Mouse (Mus musculus): ENCODE results near the gene Clasp2.

The Clasp2 gene

DNA sequence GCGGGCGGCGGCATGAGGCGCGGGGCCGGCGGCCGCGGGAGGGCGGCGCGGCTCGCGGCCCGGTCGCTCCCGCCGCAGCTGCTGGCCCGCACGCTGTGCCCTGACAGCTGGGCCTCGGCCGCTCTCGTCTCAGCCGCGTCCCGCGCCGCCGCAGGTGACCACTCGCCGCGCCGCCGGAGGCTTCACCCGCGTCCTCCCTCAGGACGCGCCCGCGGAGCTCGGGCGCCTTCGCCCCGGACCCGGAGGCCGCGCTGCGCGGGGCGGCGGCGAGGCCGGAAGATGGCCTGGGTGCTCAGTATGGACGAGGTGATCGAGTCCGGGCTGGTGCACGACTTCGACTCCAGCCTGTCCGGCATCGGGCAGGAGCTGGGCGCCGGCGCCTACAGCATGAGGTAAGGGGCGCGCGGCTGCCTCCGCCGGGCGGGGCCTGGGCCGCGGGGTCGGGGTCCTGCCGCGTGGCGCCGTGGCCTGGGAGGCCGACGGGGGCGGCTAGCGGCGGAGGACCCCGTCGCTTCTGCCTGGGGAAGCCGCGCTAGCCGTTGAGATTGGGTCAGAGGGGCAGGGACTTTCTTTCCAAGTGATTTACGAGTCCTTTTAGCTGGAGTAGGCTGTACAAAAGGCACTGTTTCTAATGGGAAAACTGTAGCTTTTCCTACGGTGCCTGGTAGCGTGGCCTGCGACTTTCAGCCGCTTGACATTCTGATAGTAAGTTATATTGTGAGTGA lies 190.3 kb downstream of the Clasp2 start:
- peak; percentile 68 for DNase-seq (ENCODE audit: low spot score)

- DNase-seq (ENCODE audit: low spot score), result no peak
These were observed 190.8 kb downstream of the Clasp2 start for GRCm38 (mm10) chr9:113932100-113932470.

DNA sequence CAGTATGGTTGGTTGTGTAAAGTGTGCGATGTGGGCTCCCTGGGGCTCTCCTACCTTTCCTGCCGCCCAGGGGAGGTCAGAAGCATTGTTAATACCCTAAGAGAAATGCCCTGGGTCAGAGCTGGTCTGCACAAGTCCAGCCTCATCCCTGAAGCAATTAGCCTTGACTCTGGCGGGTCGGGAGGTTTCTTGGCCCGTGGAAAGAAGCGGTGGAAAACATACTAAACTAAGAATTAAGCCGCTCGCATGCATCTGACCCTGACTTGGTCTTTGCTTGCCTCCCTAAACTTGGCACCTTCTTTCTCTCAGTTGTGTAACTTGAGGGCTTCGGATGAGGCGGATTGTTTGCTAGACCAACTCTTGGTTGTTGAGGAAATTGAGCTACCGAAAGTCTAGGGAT lies 191.2 kb downstream of the Clasp2 start:
- no peak for DNase-seq (ENCODE audit: low spot score)

DNA sequence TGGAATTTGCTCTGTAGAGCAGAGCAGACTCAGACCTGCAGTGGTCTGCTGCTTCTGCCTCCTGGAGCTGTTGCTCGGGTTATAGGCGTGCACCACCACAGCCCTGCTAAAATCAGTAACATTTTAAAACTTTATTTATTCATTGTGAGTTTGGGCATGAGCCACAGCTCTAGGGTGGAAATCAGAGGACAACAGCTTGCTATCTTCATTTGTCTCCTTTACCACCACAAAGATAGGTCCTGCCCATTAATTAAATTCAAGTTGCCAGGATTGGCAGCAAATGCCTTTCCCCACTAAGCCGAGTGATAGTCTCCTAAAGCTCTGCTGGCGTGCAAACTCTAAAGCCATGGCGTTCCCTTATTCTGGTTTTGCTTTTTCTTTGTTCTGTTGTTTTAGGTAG lies 194.4 kb downstream of the Clasp2 start:
- DNase-seq (ENCODE audit: low spot score), result no peak

DNA sequence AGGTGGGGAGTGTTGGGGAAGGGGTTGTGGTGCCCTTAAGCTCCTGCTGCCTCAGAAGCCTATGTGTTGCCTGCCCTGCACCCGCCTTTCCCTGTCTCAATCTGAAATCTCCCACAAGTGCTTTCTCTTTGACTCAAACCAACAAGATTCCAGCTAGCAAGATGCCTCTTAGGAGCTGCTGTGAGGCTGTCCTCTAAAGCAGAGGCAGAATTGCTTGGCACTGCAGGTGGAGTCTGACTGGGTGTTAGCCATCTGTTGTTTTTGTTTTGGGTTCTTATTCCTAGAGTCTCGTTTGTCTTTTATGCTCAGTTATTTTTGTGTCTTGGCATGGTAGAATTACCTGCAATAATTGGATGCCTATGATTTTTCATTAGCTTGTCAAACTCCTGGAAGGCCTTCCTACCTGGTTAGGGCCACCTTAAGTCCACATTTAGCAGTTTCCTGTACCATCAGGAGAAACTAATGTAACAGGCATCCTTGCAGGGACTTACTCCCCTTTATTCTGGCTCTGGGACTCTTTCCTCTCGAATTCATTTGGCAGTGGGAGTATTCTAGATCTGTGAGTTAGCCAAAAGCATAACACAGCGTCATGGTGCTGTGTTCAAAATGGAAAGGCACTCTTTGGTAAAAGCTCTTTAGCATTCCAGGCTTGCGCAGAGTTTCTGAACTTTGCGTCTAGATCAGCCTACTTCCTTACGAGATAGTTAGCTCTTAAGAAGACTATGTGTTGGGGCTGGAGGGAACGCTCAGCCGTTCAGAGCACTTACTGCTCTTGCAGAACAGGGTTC lies 198.0 kb downstream of the Clasp2 start:
- DNase-seq (ENCODE audit: low spot score), result no peak

DNA sequence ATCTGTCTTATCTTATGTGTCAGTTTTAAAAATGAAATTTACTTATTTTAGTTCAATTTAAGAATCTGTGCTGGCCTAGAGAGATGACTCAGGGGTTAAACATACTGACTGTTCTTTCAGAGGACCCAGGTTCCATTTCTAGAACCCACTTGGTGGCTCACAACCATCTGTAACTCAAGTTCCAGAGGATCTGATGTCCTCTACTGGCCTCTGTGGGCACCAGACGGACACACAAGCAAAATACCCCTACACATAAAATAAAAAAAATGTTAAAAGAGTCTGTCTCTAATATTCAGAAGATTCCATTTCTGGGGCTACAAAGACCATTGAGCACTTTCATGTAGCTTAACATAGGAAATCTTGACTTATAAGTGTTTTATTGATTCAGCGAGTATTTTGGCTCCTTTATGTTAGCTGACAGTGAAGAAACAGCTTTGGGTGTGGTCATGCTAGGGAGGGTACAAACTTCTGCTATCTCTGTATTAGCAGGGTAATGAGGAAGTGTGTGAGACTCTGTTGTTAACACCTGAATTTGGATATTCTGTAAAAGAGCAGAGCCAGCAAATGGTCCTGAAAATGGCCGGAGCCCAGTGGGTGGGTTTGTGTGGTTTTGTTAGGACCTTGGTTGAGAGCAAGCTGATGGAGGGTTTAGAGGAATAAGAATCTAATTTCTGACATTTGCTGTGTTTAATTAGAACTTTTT lies 200.0 kb downstream of the Clasp2 start:
- no peak for DNase-seq (ENCODE audit: low spot score)

DNA sequence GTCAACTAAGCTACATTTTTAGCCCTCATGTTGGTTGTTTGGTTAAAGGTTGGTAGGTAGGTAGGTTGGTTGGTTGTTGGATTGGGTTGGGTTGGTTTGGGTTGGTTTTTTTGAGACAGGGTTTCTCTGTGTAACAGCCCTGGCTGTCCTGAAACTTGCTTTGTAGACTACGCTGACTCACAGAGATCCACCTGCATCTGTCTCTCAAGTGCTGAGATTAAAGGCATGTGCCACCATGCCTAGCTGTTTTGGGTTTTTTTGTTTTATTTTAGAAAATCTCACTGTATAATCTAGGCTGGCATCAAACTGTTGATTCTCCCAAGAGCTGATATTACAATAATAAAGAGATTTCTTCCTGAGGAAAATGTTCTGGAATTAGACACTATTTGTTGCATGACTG lies 202.1 kb downstream of the Clasp2 start:
- DNase-seq (ENCODE audit: low spot score), result no peak

DNA sequence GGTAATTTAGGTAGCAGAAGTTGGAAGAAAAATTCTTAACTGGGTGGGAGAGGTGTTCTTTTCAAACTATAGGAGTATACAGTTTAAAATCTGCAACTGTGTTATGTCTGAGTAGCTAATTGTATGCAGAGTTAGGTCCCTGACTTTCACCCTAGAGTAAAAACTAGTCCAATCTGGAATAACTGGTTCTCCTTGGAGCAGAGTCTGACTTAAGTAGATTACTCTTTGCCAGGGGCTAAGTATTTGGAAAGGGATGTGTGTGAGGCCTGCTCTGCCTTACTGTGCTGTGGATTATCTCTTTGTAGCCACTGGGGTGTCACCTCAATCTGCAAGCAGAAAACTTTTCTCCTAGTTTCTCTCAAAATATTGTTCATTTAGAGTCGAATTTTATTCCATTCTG lies 205.9 kb downstream of the Clasp2 start:
- DNase-seq (ENCODE audit: low spot score), result no peak

DNA sequence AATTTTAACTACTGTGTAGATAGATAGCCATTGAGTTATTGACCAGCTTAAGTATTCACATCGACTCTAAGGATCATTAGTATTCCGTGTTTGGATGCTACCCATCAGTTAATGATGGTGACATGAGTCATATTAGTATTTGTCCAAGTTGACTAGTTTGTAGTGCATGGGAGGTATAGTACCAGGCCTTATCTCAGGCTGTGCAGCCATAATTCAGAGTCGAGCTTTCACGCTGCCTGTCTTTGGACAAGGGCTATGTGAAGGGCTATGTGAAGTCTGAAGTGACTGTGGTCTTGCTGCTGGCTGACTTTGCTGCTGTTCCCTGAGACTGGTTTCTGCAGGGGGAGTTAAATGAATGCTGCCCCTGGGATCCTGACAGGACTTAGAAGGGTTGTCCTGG lies 216.5 kb downstream of the Clasp2 start:
- DNase-seq (ENCODE audit: low spot score), result no peak

GRCm38 (mm10) chr9:113963718-113964117 lies 222.4 kb downstream of the Clasp2 start:
- DNase-seq (ENCODE audit: low spot score), result no peak

- DNase-seq (ENCODE audit: low spot score), result no peak
These were observed 223.1 kb downstream of the Clasp2 start for GRCm38 (mm10) chr9:113964415-113964814.

DNA sequence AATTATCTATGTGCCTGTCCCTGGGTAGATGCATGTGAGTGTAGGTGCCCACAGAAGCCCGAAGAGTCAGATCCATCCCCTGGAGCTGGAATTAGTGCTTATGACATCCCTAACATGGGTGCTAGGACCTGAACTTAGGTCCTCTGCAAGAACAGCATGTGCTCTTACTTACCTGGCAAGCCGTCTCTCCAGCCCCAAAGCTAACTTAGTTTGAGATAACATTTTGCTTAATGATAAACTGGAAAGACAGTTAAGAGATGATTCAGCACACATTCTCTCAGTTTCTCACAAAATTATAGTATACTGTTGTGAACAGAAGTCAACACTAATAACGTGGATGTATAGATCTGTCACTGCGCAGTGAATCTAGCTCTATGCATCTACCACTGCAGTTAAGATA lies 225.6 kb downstream of the Clasp2 start:
- DNase-seq (ENCODE audit: low spot score), result no peak

GRCm38 (mm10) chr9:113968967-113969366 lies 227.7 kb downstream of the Clasp2 start:
- DNase-seq (ENCODE audit: low spot score), result no peak

Data from testis, postnatal 14 days (tissue).